Mouse (Mus musculus): ENCODE measurements around the gene Bckdk.
"Not testable (repeated sequence)": the region's sequence is repeated elsewhere in the genome, so short reads cannot be mapped to it uniquely, and the experiment has no call there.

GRCm38 (mm10) chr7:127895891-127896290 is 8.0 kb upstream of the Bckdk start:
- TF ChIP-seq POLR2A (IDR thresholded peaks at IDR 0.05; ENCODE audit: borderline replicate concordance, extremely low read depth, insufficient read depth, insufficient read length, poor library complexity, severe bottlenecking); CTCF (IDR thresholded peaks at IDR 0.05; ENCODE audit: borderline replicate concordance, extremely low read depth, insufficient read depth, insufficient read length): not testable (repeated sequence)

All from brain, embryonic 14.5 days (tissue).